Mouse (Mus musculus) limb, embryonic 12.5 days (tissue): ENCODE results near the gene Mroh2a. TPM values are rescaled to one million over a fixed set of nuclear protein-coding genes. Genes with fewer than 3 reads are reported as not detected.

Experiments
- ATAC-seq: fragments of 200-750 bp; cut with Nextera tagmentation; 2 replicates; pipeline ENCODE4 v1.8.0; 2017; ENCODE audit warnings: low read depth, moderate TSS enrichment; ENCODE audit not compliant: insufficient number of reproducible peaks, insufficient read depth, low FRiP score, low TSS enrichment
- H3K27ac ChIP-seq: fragments of 300-500 bp; sonication (generic); 2 replicates; pipeline ENCODE4 v1.5.1; 2016; ENCODE audit warnings: mild to moderate bottlenecking, moderate library complexity
- H3K27me3 ChIP-seq: fragments of 300-500 bp; sonication (generic); 2 replicates; pipeline ENCODE4 v1.6.1; 2016; ENCODE audit warnings: mild to moderate bottlenecking, moderate library complexity
- H3K36me3 ChIP-seq: fragments of 300-500 bp; sonication (generic); 2 replicates; pipeline ENCODE4 v1.6.1; 2016; ENCODE audit warnings: mild to moderate bottlenecking, moderate library complexity
- H3K4me1 ChIP-seq: fragments of 300-500 bp; sonication (generic); replicated peaks from 2 replicates; pipeline ENCODE4 v1.6.1; 2016
- H3K4me2 ChIP-seq: fragments of 300-500 bp; sonication (generic); 2 replicates; pipeline ENCODE4 v1.6.1; 2016; ENCODE audit warnings: mild to moderate bottlenecking, moderate library complexity
- H3K4me3 ChIP-seq: fragments of 300-500 bp; sonication (generic); replicated peaks from 2 replicates; pipeline ENCODE4 v1.5.1; 2016; ENCODE audit warnings: mild to moderate bottlenecking
- H3K9ac ChIP-seq: fragments of 300-500 bp; sonication (generic); replicated peaks from 2 replicates; pipeline ENCODE4 v1.6.1; 2016; ENCODE audit warnings: mild to moderate bottlenecking, moderate library complexity
- H3K9me3 ChIP-seq: fragments of 300-500 bp; sonication (generic); 2 replicates; pipeline ENCODE4 v1.6.1; 2016; ENCODE audit warnings: mild to moderate bottlenecking, moderate library complexity
- WGBS: fragments of 180-500 bp; shearing (Covaris S2); methylation state at CpG from one replicate; pipeline ENCODE4 v1.1.7; 2016; 5-methylcytosine and 5-hydroxymethylcytosine counted together
- polyA plus RNA-seq: library from polyadenylated mRNA; unstranded; fragments of >200 nt; fragmentation: Nextera tagmentation; extraction: Ambion mirVana; gene quantifications from 2 replicates; pipeline ENCODE4 v1.2.1, GENCODE M21; 2016

Gene Mroh2a
- polyA plus RNA-seq, 1 experiment from 2014 or later = 2.0 TPM

GRCm38 (mm10) chr1:88300301-88301050, 73.7 kb downstream of the Mroh2a start:
- Histone ChIP-seq H3K4me2 (no peak overlapping the region), H3K9me3 (peaks cover 94% of the 10 kb centered on the region), H3K4me1 (no peaks in the 10 kb centered on the region), H3K27ac (no peak overlapping the region), H3K27me3 (no peaks in the 10 kb centered on the region), H3K36me3 (no peaks in the 10 kb centered on the region), H3K9ac (no peak overlapping the region), H3K4me3 (no peak overlapping the region)
- 38% methylated on average over 5 of the region's 5 CpGs for WGBS
- ATAC-seq = peak; percentile 15

GRCm38 (mm10) chr1:88301121-88302014, 74.6 kb downstream of the Mroh2a start:
- Histone ChIP-seq H3K36me3 (no peaks in the 10 kb centered on the region), H3K4me3 (no peak overlapping the region), H3K4me2 (no peak overlapping the region), H3K4me1 (no peaks in the 10 kb centered on the region), H3K9me3 (peaks cover 93% of the 10 kb centered on the region), H3K27me3 (no peaks in the 10 kb centered on the region), H3K27ac (no peak overlapping the region), H3K9ac (no peak overlapping the region)
- 67% methylated on average over 9 of the region's 9 CpGs for WGBS
- ATAC-seq = no peak

GRCm38 (mm10) chr1:88302057-88302740, 75.4 kb downstream of the Mroh2a start:
- H3K4me1 ChIP-seq = no peaks in the 10 kb centered on the region
- no peak overlapping the region for H3K9ac ChIP-seq
- 66% methylated on average over 14 of the region's 14 CpGs for WGBS
- no peak overlapping the region for H3K4me3 ChIP-seq
- no peak overlapping the region for H3K27ac ChIP-seq
- H3K9me3 ChIP-seq = peaks cover 93% of the 10 kb centered on the region
- H3K27me3 ChIP-seq = no peaks in the 10 kb centered on the region
- no peaks in the 10 kb centered on the region for H3K36me3 ChIP-seq
- H3K4me2 ChIP-seq = no peak overlapping the region
- no peak for ATAC-seq

- 63% methylated on average over 6 of the region's 6 CpGs for WGBS
Observed at GRCm38 (mm10) chr1:88303762-88304161, 77.0 kb downstream of the Mroh2a start.

GRCm38 (mm10) chr1:88304261-88304985, 77.6 kb downstream of the Mroh2a start:
- Histone ChIP-seq H3K9me3 (peaks cover 94% of the 10 kb centered on the region), H3K4me1 (no peaks in the 10 kb centered on the region), H3K27me3 (no peaks in the 10 kb centered on the region), H3K9ac (no peak overlapping the region), H3K27ac (no peak overlapping the region), H3K36me3 (no peaks in the 10 kb centered on the region), H3K4me3 (no peak overlapping the region), H3K4me2 (no peak overlapping the region)
- 65% methylated on average over 8 of the region's 8 CpGs for WGBS
- ATAC-seq = no peak

More at GRCm38 (mm10) chr1:88303762-88304161, 77.0 kb downstream of the Mroh2a start:
- H3K4me2 ChIP-seq = no peak overlapping the region
- no peak overlapping the region for H3K9ac ChIP-seq
- peaks cover 94% of the 10 kb centered on the region for H3K9me3 ChIP-seq
- H3K27ac ChIP-seq = no peak overlapping the region
- ATAC-seq = no peak
- no peaks in the 10 kb centered on the region for H3K27me3 ChIP-seq
- no peak overlapping the region for H3K4me3 ChIP-seq
- H3K36me3 ChIP-seq = no peaks in the 10 kb centered on the region
- no peaks in the 10 kb centered on the region for H3K4me1 ChIP-seq

- peaks cover 94% of the 10 kb centered on the region for H3K9me3 ChIP-seq
- 50% methylated on average over 6 of the region's 6 CpGs for WGBS
Observed at GRCm38 (mm10) chr1:88305018-88305795, 78.4 kb downstream of the Mroh2a start.

DNA sequence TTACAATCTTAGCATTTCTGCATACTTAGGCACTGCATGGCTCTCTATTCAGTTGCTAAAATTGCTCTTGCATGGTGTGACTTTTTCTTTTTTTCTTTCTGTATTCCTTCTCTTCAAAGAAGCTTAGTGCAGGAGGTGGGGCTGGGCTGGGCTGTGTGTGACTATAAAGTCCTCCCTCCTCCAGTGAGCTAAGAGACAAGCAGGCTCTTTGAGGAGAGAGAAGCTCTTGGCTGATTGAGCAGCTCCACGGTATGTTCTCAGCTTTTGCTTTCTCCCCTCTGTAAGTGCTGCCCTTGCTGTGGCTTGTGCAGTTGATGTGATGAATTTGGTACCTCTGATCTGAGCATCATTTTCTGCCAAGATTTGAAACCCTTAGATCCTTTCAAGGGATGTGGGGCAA, 79.8 kb downstream of the Mroh2a start:
- Histone ChIP-seq H3K4me2 (no peak overlapping the region), H3K9me3 (peaks cover 85% of the 10 kb centered on the region), H3K27ac (no peak overlapping the region), H3K27me3 (no peaks in the 10 kb centered on the region), H3K9ac (no peak overlapping the region), H3K4me3 (no peak overlapping the region), H3K36me3 (no peaks in the 10 kb centered on the region), H3K4me1 (no peaks in the 10 kb centered on the region)
- no peak for ATAC-seq
- WGBS = 61% methylated on average over 1 of the region's 1 CpGs

More at GRCm38 (mm10) chr1:88305018-88305795, 78.4 kb downstream of the Mroh2a start:
- ATAC-seq = no peak
- no peak overlapping the region for H3K4me3 ChIP-seq
- no peaks in the 10 kb centered on the region for H3K4me1 ChIP-seq
- no peak overlapping the region for H3K9ac ChIP-seq
- no peaks in the 10 kb centered on the region for H3K36me3 ChIP-seq
- no peaks in the 10 kb centered on the region for H3K27me3 ChIP-seq
- H3K27ac ChIP-seq = no peak overlapping the region
- no peak overlapping the region for H3K4me2 ChIP-seq

DNA sequence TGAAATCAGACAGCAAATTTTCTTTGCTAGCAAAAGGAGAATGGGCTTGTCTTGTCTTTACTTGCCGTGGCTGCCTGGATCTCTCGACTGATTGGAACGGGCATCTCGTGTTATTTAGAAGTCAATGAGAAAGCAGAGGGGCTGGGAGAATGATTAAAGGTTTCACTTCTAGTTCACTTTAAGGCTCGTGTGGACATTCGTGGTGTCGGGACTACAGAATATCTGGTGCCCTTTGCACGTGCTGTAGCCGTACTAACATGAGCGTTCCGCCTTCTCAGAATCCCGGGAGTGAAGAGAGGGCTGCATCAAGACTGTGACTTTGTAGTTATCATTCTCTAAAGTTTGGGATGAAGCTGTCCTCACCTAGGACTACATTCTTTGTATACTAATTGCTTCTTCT, 80.4 kb downstream of the Mroh2a start:
- Histone ChIP-seq H3K27me3 (no peaks in the 10 kb centered on the region), H3K27ac (no peak overlapping the region), H3K4me3 (no peak overlapping the region), H3K9me3 (peaks cover 79% of the 10 kb centered on the region), H3K4me1 (no peaks in the 10 kb centered on the region), H3K36me3 (no peaks in the 10 kb centered on the region), H3K9ac (no peak overlapping the region), H3K4me2 (no peak overlapping the region)
- 65% methylated on average over 12 of the region's 12 CpGs for WGBS
- ATAC-seq = no peak

DNA sequence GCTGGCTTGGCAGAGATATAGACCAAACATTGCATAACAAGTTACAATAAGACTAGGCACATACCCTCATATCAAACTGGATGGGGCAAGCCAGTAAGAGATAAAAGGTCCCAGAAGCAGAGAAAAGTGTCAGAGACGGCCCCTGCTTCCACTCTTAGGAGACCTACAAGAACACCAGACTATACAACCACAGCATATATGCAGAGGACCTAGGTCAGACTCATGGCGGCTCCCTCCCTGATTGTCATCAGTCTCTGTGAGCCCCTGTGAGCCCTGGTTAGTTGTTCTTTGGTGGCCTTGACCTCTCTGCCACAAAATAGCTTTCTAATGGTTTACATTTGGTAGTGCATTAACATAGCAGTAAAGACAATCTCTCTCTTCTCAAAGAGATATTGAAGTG, 82.2 kb downstream of the Mroh2a start:
- Histone ChIP-seq H3K27ac (no peak overlapping the region), H3K4me2 (no peak overlapping the region), H3K36me3 (no peaks in the 10 kb centered on the region), H3K9me3 (peaks cover 63% of the 10 kb centered on the region), H3K4me1 (no peaks in the 10 kb centered on the region), H3K4me3 (no peak overlapping the region), H3K9ac (no peak overlapping the region), H3K27me3 (no peaks in the 10 kb centered on the region)
- ATAC-seq = no peak
- 48% methylated on average over 2 of the region's 2 CpGs for WGBS

- 50% methylated on average over 3 of the region's 3 CpGs for WGBS
Observed at GRCm38 (mm10) chr1:88309905-88310304, 83.1 kb downstream of the Mroh2a start.

More at GRCm38 (mm10) chr1:88309905-88310304, 83.1 kb downstream of the Mroh2a start:
- Histone ChIP-seq H3K27ac (no peak overlapping the region), H3K27me3 (no peaks in the 10 kb centered on the region), H3K9ac (no peak overlapping the region), H3K9me3 (peaks cover 56% of the 10 kb centered on the region), H3K4me1 (no peaks in the 10 kb centered on the region), H3K4me3 (no peak overlapping the region), H3K4me2 (no peak overlapping the region), H3K36me3 (no peaks in the 10 kb centered on the region)
- no peak; the same call in 1 of the 2 replicates for ATAC-seq
